Mouse (Mus musculus) embryonic facial prominence, embryonic 14.5 days (tissue): Measurements from ENCODE around the gene Cep85l. TPM values are rescaled to one million over a fixed set of nuclear protein-coding genes. Genes with fewer than 3 reads are reported as not detected.

Experiments used
- ATAC-seq: fragments of 200-750 bp; cut with Nextera tagmentation; 2 replicates; pipeline ENCODE4 v1.8.0; 2017; ENCODE audit warnings: low read depth, moderate number of reproducible peaks, moderate TSS enrichment
- DNase-seq: peaks from one replicate; pipeline ENCODE4 v3.0.0-alpha.2; 2015; ENCODE audit warnings: low spot score
- H3K27ac ChIP-seq: fragments of 300-500 bp; sonication (generic); replicated peaks from 2 replicates; pipeline ENCODE4 v1.5.1; 2014; ENCODE audit warnings: low read depth, mild to moderate bottlenecking, low read length, moderate library complexity
- H3K27me3 ChIP-seq: fragments of 300-500 bp; sonication (generic); replicated peaks from 2 replicates; pipeline ENCODE4 v1.6.1; 2014; ENCODE audit warnings: low read length; ENCODE audit not compliant: control insufficient read depth, insufficient read depth
- H3K36me3 ChIP-seq: fragments of 300-500 bp; sonication (generic); 2 replicates; pipeline ENCODE4 v1.6.1; 2014; ENCODE audit warnings: low read length, mixed read lengths; ENCODE audit not compliant: control insufficient read depth, insufficient read depth
- H3K4me1 ChIP-seq: fragments of 300-500 bp; sonication (generic); 2 replicates; pipeline ENCODE4 v1.6.1; 2014; ENCODE audit warnings: antibody characterized with exemption, low read length; ENCODE audit not compliant: control insufficient read depth, insufficient read depth
- H3K4me2 ChIP-seq: fragments of 300-500 bp; sonication (generic); 2 replicates; pipeline ENCODE4 v1.6.1; 2014; ENCODE audit warnings: low read depth, mild to moderate bottlenecking, low read length, moderate library complexity, mixed read lengths
- H3K4me3 ChIP-seq: fragments of 300-500 bp; sonication (generic); 2 replicates; pipeline ENCODE4 v1.5.1; 2014; ENCODE audit warnings: low read depth, mild to moderate bottlenecking, low read length
- H3K9ac ChIP-seq: fragments of 300-500 bp; sonication (generic); 2 replicates; pipeline ENCODE4 v1.6.1; 2014; ENCODE audit warnings: low read depth, mild to moderate bottlenecking, low read length, moderate library complexity, mixed read lengths
- H3K9me3 ChIP-seq: fragments of 300-500 bp; sonication (generic); 2 replicates; pipeline ENCODE4 v1.6.1; 2016; ENCODE audit warnings: low read length; ENCODE audit not compliant: control insufficient read depth
- WGBS: fragments of 180-500 bp; shearing (Covaris S2); extraction: QIAGEN DNeasy Blood & Tissue Kit; methylation state at CpG from one replicate; pipeline ENCODE4 v1.1.7; 2014; 5-methylcytosine and 5-hydroxymethylcytosine counted together
- polyA plus RNA-seq: library from polyadenylated mRNA; unstranded; fragments of >200 nt; fragmentation: Nextera tagmentation; extraction: Ambion mirVana; gene quantifications from 2 replicates; pipeline ENCODE4 v1.2.1, GENCODE M21; 2014

Cep85l gene
- polyA plus RNA-seq, 1 experiment from 2014 or later, result 7.3 TPM

GRCm38 (mm10) chr10:53406845-53407244 is 27.1 kb upstream of the Cep85l start:
- H3K27ac ChIP-seq, result no peak overlapping the region
- WGBS, result 92% methylated on average over 2 of the region's 2 CpGs
- no peaks in the 10 kb centered on the region for H3K36me3 ChIP-seq
- no peaks in the 10 kb centered on the region for H3K4me1 ChIP-seq
- no peak for ATAC-seq
- H3K9me3 ChIP-seq, result no peaks in the 10 kb centered on the region
- H3K4me3 ChIP-seq, result no peak overlapping the region
- H3K9ac ChIP-seq, result no peak overlapping the region
- no peak for DNase-seq
- H3K27me3 ChIP-seq, result no peaks in the 10 kb centered on the region
- H3K4me2 ChIP-seq, result no peak overlapping the region

GRCm38 (mm10) chr10:53402293-53402692 is 22.5 kb upstream of the Cep85l start:
- Histone ChIP-seq H3K9me3 (no peaks in the 10 kb centered on the region), H3K27ac (no peak overlapping the region), H3K4me2 (no peak overlapping the region), H3K27me3 (no peaks in the 10 kb centered on the region), H3K9ac (no peak overlapping the region), H3K4me1 (peaks cover 14% of the 10 kb centered on the region), H3K36me3 (no peaks in the 10 kb centered on the region), H3K4me3 (no peak overlapping the region)
- ATAC-seq, result no peak
- no peak for DNase-seq

- Histone ChIP-seq H3K27me3 (no peaks in the 10 kb centered on the region), H3K4me3 (0 out of 2 replicates have a peak overlapping the region, but pooled peaks have one; percentile 13), H3K9me3 (no peaks in the 10 kb centered on the region), H3K9ac (peak overlapping the region; percentile 30; the same call in 1 of the 2 replicates), H3K27ac (peak overlapping the region; percentile 56), H3K36me3 (no peaks in the 10 kb centered on the region), H3K4me1 (peaks cover 14% of the 10 kb centered on the region), H3K4me2 (peak overlapping the region; percentile 47; the same call in 1 of the 2 replicates)
- peak; percentile 13; the same call in 1 of the 2 replicates for ATAC-seq
- DNase-seq, result no peak
- 24% methylated on average over 3 of the region's 3 CpGs for WGBS
These were observed 19.3 kb upstream of the Cep85l start for GRCm38 (mm10) chr10:53399053-53399452.

GRCm38 (mm10) chr10:53398540-53398902 is 18.8 kb upstream of the Cep85l start:
- no peaks in the 10 kb centered on the region for H3K9me3 ChIP-seq
- peaks cover 14% of the 10 kb centered on the region for H3K4me1 ChIP-seq
- peak overlapping the region; percentile 56 for H3K27ac ChIP-seq
- ATAC-seq (peak; percentile 86), DNase-seq (peak; percentile 84)
- peak overlapping the region; percentile 13 for H3K4me3 ChIP-seq
- WGBS, result 2% methylated on average over 9 of the region's 9 CpGs
- H3K36me3 ChIP-seq, result no peaks in the 10 kb centered on the region
- peak overlapping the region; percentile 47 for H3K4me2 ChIP-seq
- H3K9ac ChIP-seq, result peak overlapping the region; percentile 30
- H3K27me3 ChIP-seq, result no peaks in the 10 kb centered on the region

- H3K9ac ChIP-seq, result peak overlapping the region; percentile 30
- no peaks in the 10 kb centered on the region for H3K27me3 ChIP-seq
- no peaks in the 10 kb centered on the region for H3K36me3 ChIP-seq
- DNase-seq (no peak), ATAC-seq (peak; percentile 75)
- H3K4me2 ChIP-seq, result peak overlapping the region; percentile 47
- H3K4me1 ChIP-seq, result peaks cover 14% of the 10 kb centered on the region
- peak overlapping the region; percentile 13 for H3K4me3 ChIP-seq
- H3K9me3 ChIP-seq, result no peaks in the 10 kb centered on the region
- WGBS, result 33% methylated on average over 10 of the region's 10 CpGs
- H3K27ac ChIP-seq, result peak overlapping the region; percentile 56
These were observed 18.2 kb upstream of the Cep85l start for GRCm38 (mm10) chr10:53397846-53398539.

GRCm38 (mm10) chr10:53394923-53395629 is 15.3 kb upstream of the Cep85l start:
- Histone ChIP-seq H3K4me2 (no peak overlapping the region), H3K4me1 (peaks cover 10% of the 10 kb centered on the region), H3K4me3 (no peak overlapping the region), H3K27me3 (no peaks in the 10 kb centered on the region), H3K9me3 (no peaks in the 10 kb centered on the region), H3K27ac (no peak overlapping the region), H3K36me3 (no peaks in the 10 kb centered on the region), H3K9ac (no peak overlapping the region)
- WGBS, result 66% methylated on average over 9 of the region's 9 CpGs
- no peak for ATAC-seq
- DNase-seq, result no peak

GRCm38 (mm10) chr10:53388227-53388920 is 8.6 kb upstream of the Cep85l start:
- 61% methylated on average over 6 of the region's 6 CpGs for WGBS
- Histone ChIP-seq H3K4me1 (no peaks in the 10 kb centered on the region), H3K27me3 (no peaks in the 10 kb centered on the region), H3K36me3 (no peaks in the 10 kb centered on the region), H3K9me3 (no peaks in the 10 kb centered on the region), H3K4me2 (no peak overlapping the region), H3K27ac (no peak overlapping the region), H3K4me3 (no peak overlapping the region), H3K9ac (no peak overlapping the region)
- DNase-seq, result no peak
- no peak for ATAC-seq

GRCm38 (mm10) chr10:53385438-53385837 is 5.7 kb upstream of the Cep85l start:
- Histone ChIP-seq H3K4me3 (no peak overlapping the region), H3K4me2 (no peak overlapping the region), H3K27ac (no peak overlapping the region), H3K27me3 (no peaks in the 10 kb centered on the region), H3K9ac (no peak overlapping the region), H3K4me1 (no peaks in the 10 kb centered on the region), H3K9me3 (no peaks in the 10 kb centered on the region), H3K36me3 (no peaks in the 10 kb centered on the region)
- DNase-seq, result no peak
- ATAC-seq, result no peak
- WGBS, result 76% methylated on average over 5 of the region's 5 CpGs
